Mouse (Mus musculus): ENCODE measurements at regions not wholly inside any gene's neighbourhood (a gene's known extent, or its start where the extent isn't known, plus 50 kb on each side); places are given as distances from the start of the nearest gene placed in this dataset.

- no peak for TF ChIP-seq MEF2A (IDR thresholded peaks at IDR 0.05; ENCODE audit: extremely low read depth, insufficient replicate concordance, low read depth, low read length, poor library complexity, severe bottlenecking)
- TF ChIP-seq UBTF (IDR thresholded peaks at IDR 0.05; ENCODE audit: borderline replicate concordance, insufficient read depth, low read depth, low read length): no peak
- no peak for TF ChIP-seq CTCF (IDR thresholded peaks at IDR 0.05 in 2 of 3, conservative IDR thresholded peaks at IDR 0.05 in 1 of 3; ENCODE audit: control insufficient read depth in 1 of 3, insufficient read depth in 1 of 3, low read depth in 2 of 3, low read length in 3 of 3, poor library complexity in 1 of 3, severe bottlenecking in 1 of 3)
- TF ChIP-seq MXI1 (IDR thresholded peaks at IDR 0.05; ENCODE audit: low read depth, low read length): peak; percentile 20; the same call in 1 of the 2 replicates
- peak; percentile 68 for TF ChIP-seq SIN3A (IDR thresholded peaks at IDR 0.05; ENCODE audit: low read length)
Observed at GRCm38 (mm10) chr13:5779410-5779809, 81.9 kb upstream of the Klf6 start (continued).

- H3K4me1 ChIP-seq (ENCODE audit: control insufficient read depth in 1 of 2, insufficient read depth in 2 of 2, low read length in 2 of 2): peaks cover 7 to 10% of the 10 kb centered on the region in 2 experiments
- TF ChIP-seq RCOR1 (IDR thresholded peaks at IDR 0.05; ENCODE audit: low read depth, low read length) (no peak), E2F4 (IDR thresholded peaks at IDR 0.05; ENCODE audit: borderline replicate concordance, low read depth, low read length) (no peak), MXI1 (IDR thresholded peaks at IDR 0.05; ENCODE audit: low read depth, low read length) (no peak), USF1 (IDR thresholded peaks at IDR 0.05; ENCODE audit: low read depth, low read length) (no peak)
Observed at GRCm38 (mm10) chr13:5782540-5782939, 78.7 kb upstream of the Klf6 start.

GRCm38 (mm10) chr13:5787114-5787513 lies 74.2 kb upstream of the Klf6 start:
- no peak for DNase-seq (ENCODE audit: low read depth, low spot score)
- Histone ChIP-seq H3K4me3 (ENCODE audit: control insufficient read depth in 1 of 2, insufficient read depth in 1 of 2, low read depth in 2 of 2, low read length in 2 of 2) (no peak overlapping the region), H3K27me3 (ENCODE audit: control insufficient read depth in 1 of 2, insufficient read depth in 2 of 2, low read length in 2 of 2) (peaks cover 0 to 9% of the 10 kb centered on the region in 2 experiments; a peak in 3 of 4 replicates), H3K27ac (ENCODE audit: control insufficient read depth, low read depth, low read length) (no peak overlapping the region), H3K36me3 (ENCODE audit: control insufficient read depth in 1 of 2, insufficient read depth in 2 of 2, low read length in 2 of 2) (no peaks in the 10 kb centered on the region), H3K79me2 (ENCODE audit: control insufficient read depth, insufficient read depth, low read length, poor library complexity) (no peaks in the 10 kb centered on the region), H3K9me3 (replicated peaks; ENCODE audit: insufficient read depth, low read length) (no peaks in the 10 kb centered on the region), H3K9ac (ENCODE audit: control insufficient read depth, low read depth, low read length, poor library complexity, severe bottlenecking) (no peak overlapping the region), H3K4me1 (ENCODE audit: control insufficient read depth in 1 of 2, insufficient read depth in 2 of 2, low read length in 2 of 2) (no peaks in the 10 kb centered on the region)
- TF ChIP-seq MAFK (IDR thresholded peaks at IDR 0.05; ENCODE audit: borderline replicate concordance, low read depth, low read length) (no peak), SMC3 (IDR thresholded peaks at IDR 0.05; ENCODE audit: low read depth, low read length) (no peak), MEF2A (IDR thresholded peaks at IDR 0.05; ENCODE audit: extremely low read depth, insufficient replicate concordance, low read depth, low read length, poor library complexity, severe bottlenecking) (no peak), POLR2AphosphoS2 (IDR thresholded peaks at IDR 0.05; ENCODE audit: low read length) (no peak), ZNF384 (IDR thresholded peaks at IDR 0.05; ENCODE audit: low read depth, low read length) (no peak), ZKSCAN1 (IDR thresholded peaks at IDR 0.05; ENCODE audit: low read depth, low read length) (no peak), USF1 (IDR thresholded peaks at IDR 0.05; ENCODE audit: low read depth, low read length) (no peak), ZC3H11A (IDR thresholded peaks at IDR 0.05; ENCODE audit: low read depth, low read length) (no peak), NELFE (IDR thresholded peaks at IDR 0.05; ENCODE audit: low read depth, low read length) (no peak)

More at GRCm38 (mm10) chr13:5782540-5782939, 78.7 kb upstream of the Klf6 start:
- Histone ChIP-seq H3K27ac (ENCODE audit: control insufficient read depth, low read depth, low read length) (no peak overlapping the region), H3K27me3 (ENCODE audit: control insufficient read depth in 1 of 2, insufficient read depth in 2 of 2, low read length in 2 of 2) (no peaks in the 10 kb centered on the region; a peak in 1 of 4 replicates), H3K9me3 (replicated peaks; ENCODE audit: insufficient read depth, low read length) (no peaks in the 10 kb centered on the region), H3K36me3 (ENCODE audit: control insufficient read depth in 1 of 2, insufficient read depth in 2 of 2, low read length in 2 of 2) (peaks cover 0 to 16% of the 10 kb centered on the region in 2 experiments; a peak in 2 of 4 replicates), H3K9ac (ENCODE audit: control insufficient read depth, low read depth, low read length, poor library complexity, severe bottlenecking) (no peak overlapping the region), H3K79me2 (ENCODE audit: control insufficient read depth, insufficient read depth, low read length, poor library complexity) (no peaks in the 10 kb centered on the region), H3K4me3 (ENCODE audit: control insufficient read depth in 1 of 2, insufficient read depth in 1 of 2, low read depth in 2 of 2, low read length in 2 of 2) (no peak overlapping the region)
- no peak for DNase-seq (ENCODE audit: low read depth, low spot score)

Data from MEL (cell line).